Mouse (Mus musculus): ENCODE results near the gene Actg2. TPM values are rescaled to one million over a fixed set of nuclear protein-coding genes. Genes with fewer than 3 reads are reported as not detected.

The Actg2 gene
- polyA plus RNA-seq, 1 experiment from 2014 or later = 13.2 TPM

- no peak for ATAC-seq (ENCODE audit: low read depth)
Measured at GRCm38 (mm10) chr6:83532608-83533007, 3.5 kb downstream of the Actg2 start.

GRCm38 (mm10) chr6:83523194-83523593, 12.9 kb downstream of the Actg2 start:
- Histone ChIP-seq H3K9me3 (ENCODE audit: control insufficient read depth, low read length) (no peaks in the 10 kb centered on the region), H3K4me1 (ENCODE audit: control insufficient read depth, insufficient read depth, low read length) (no peaks in the 10 kb centered on the region), H3K9ac (ENCODE audit: low read depth, low read length) (no peak overlapping the region), H3K36me3 (ENCODE audit: control insufficient read depth, insufficient read depth, low read length) (no peaks in the 10 kb centered on the region), H3K4me3 (ENCODE audit: low read depth, low read length) (no peak overlapping the region), H3K4me2 (ENCODE audit: low read depth, low read length) (no peak overlapping the region), H3K27me3 (replicated peaks; ENCODE audit: control insufficient read depth, insufficient read depth, low read length) (no peaks in the 10 kb centered on the region), H3K27ac (replicated peaks; ENCODE audit: low read depth, low read length) (no peak overlapping the region)
- ATAC-seq (ENCODE audit: low read depth) (no peak), DNase-seq (ENCODE audit: low spot score) (no peak)
- 71% methylated on average over 6 of the region's 6 CpGs for WGBS

More at GRCm38 (mm10) chr6:83532608-83533007, 3.5 kb downstream of the Actg2 start:
- Histone ChIP-seq H3K9me3 (ENCODE audit: control insufficient read depth, low read length) (no peaks in the 10 kb centered on the region), H3K27me3 (replicated peaks; ENCODE audit: control insufficient read depth, insufficient read depth, low read length) (no peaks in the 10 kb centered on the region), H3K27ac (replicated peaks; ENCODE audit: low read depth, low read length) (no peak overlapping the region), H3K9ac (ENCODE audit: low read depth, low read length) (no peak overlapping the region), H3K4me1 (ENCODE audit: control insufficient read depth, insufficient read depth, low read length) (0 out of 2 replicates have a peak, but pooled peaks cover 3% of the 10 kb centered on the region), H3K4me3 (ENCODE audit: low read depth, low read length) (no peak overlapping the region), H3K4me2 (ENCODE audit: low read depth, low read length) (no peak overlapping the region), H3K36me3 (ENCODE audit: control insufficient read depth, insufficient read depth, low read length) (no peaks in the 10 kb centered on the region)
- no peak for DNase-seq (ENCODE audit: low spot score)
- whole genome bisulfite sequencing = 69% methylated on average over 2 of the region's 2 CpGs

GRCm38 (mm10) chr6:83521784-83522183, 14.3 kb downstream of the Actg2 start:
- H3K27ac ChIP-seq (replicated peaks; ENCODE audit: low read depth, low read length) = no peak overlapping the region
- H3K4me1 ChIP-seq (ENCODE audit: control insufficient read depth, insufficient read depth, low read length) = no peaks in the 10 kb centered on the region
- DNase-seq (ENCODE audit: low spot score) (no peak), ATAC-seq (ENCODE audit: low read depth) (no peak)
- no peaks in the 10 kb centered on the region for H3K27me3 ChIP-seq (replicated peaks; ENCODE audit: control insufficient read depth, insufficient read depth, low read length)
- H3K9me3 ChIP-seq (ENCODE audit: control insufficient read depth, low read length) = no peaks in the 10 kb centered on the region
- H3K36me3 ChIP-seq (ENCODE audit: control insufficient read depth, insufficient read depth, low read length) = no peaks in the 10 kb centered on the region
- no peak overlapping the region for H3K9ac ChIP-seq (ENCODE audit: low read depth, low read length)
- no peak overlapping the region for H3K4me3 ChIP-seq (ENCODE audit: low read depth, low read length)
- H3K4me2 ChIP-seq (ENCODE audit: low read depth, low read length) = no peak overlapping the region
- 71% methylated on average over 6 of the region's 6 CpGs for WGBS

GRCm38 (mm10) chr6:83518637-83519036, 17.4 kb downstream of the Actg2 start:
- H3K9ac ChIP-seq (ENCODE audit: low read depth, low read length) = no peak overlapping the region
- no peaks in the 10 kb centered on the region for H3K36me3 ChIP-seq (ENCODE audit: control insufficient read depth, insufficient read depth, low read length)
- no peak overlapping the region for H3K27ac ChIP-seq (replicated peaks; ENCODE audit: low read depth, low read length)
- WGBS = 78% methylated on average over 3 of the region's 3 CpGs
- DNase-seq (ENCODE audit: low spot score) = no peak
- H3K27me3 ChIP-seq (replicated peaks; ENCODE audit: control insufficient read depth, insufficient read depth, low read length) = no peaks in the 10 kb centered on the region
- no peak for ATAC-seq (ENCODE audit: low read depth)
- H3K4me2 ChIP-seq (ENCODE audit: low read depth, low read length) = no peak overlapping the region
- H3K9me3 ChIP-seq (ENCODE audit: control insufficient read depth, low read length) = no peaks in the 10 kb centered on the region
- H3K4me3 ChIP-seq (ENCODE audit: low read depth, low read length) = no peak overlapping the region
- H3K4me1 ChIP-seq (ENCODE audit: control insufficient read depth, insufficient read depth, low read length) = no peaks in the 10 kb centered on the region

- Histone ChIP-seq H3K4me3 (ENCODE audit: low read depth, low read length) (no peak overlapping the region), H3K9ac (ENCODE audit: low read depth, low read length) (no peak overlapping the region), H3K4me1 (ENCODE audit: control insufficient read depth, insufficient read depth, low read length) (no peaks in the 10 kb centered on the region), H3K27ac (replicated peaks; ENCODE audit: low read depth, low read length) (no peak overlapping the region), H3K9me3 (ENCODE audit: control insufficient read depth, low read length) (no peaks in the 10 kb centered on the region), H3K27me3 (replicated peaks; ENCODE audit: control insufficient read depth, insufficient read depth, low read length) (no peaks in the 10 kb centered on the region), H3K4me2 (ENCODE audit: low read depth, low read length) (no peak overlapping the region), H3K36me3 (ENCODE audit: control insufficient read depth, insufficient read depth, low read length) (no peaks in the 10 kb centered on the region)
- DNase-seq (ENCODE audit: low spot score) = no peak
- ATAC-seq (ENCODE audit: low read depth) = no peak
- WGBS = 73% methylated on average over 3 of the region's 3 CpGs
Measured at GRCm38 (mm10) chr6:83515172-83515571, 20.9 kb downstream of the Actg2 start.

GRCm38 (mm10) chr6:83512495-83512894, 23.6 kb downstream of the Actg2 start:
- DNase-seq (ENCODE audit: low spot score) (peak; percentile 49), ATAC-seq (ENCODE audit: low read depth) (no peak)
- Histone ChIP-seq H3K4me3 (ENCODE audit: low read depth, low read length) (no peak overlapping the region), H3K4me1 (ENCODE audit: control insufficient read depth, insufficient read depth, low read length) (peaks cover 1% of the 10 kb centered on the region; the same call in 1 of the 2 replicates), H3K27me3 (replicated peaks; ENCODE audit: control insufficient read depth, insufficient read depth, low read length) (no peaks in the 10 kb centered on the region), H3K9ac (ENCODE audit: low read depth, low read length) (no peak overlapping the region), H3K4me2 (ENCODE audit: low read depth, low read length) (no peak overlapping the region), H3K9me3 (ENCODE audit: control insufficient read depth, low read length) (no peaks in the 10 kb centered on the region), H3K27ac (replicated peaks; ENCODE audit: low read depth, low read length) (no peak overlapping the region), H3K36me3 (ENCODE audit: control insufficient read depth, insufficient read depth, low read length) (no peaks in the 10 kb centered on the region)
- 38% methylated on average over 1 of the region's 1 CpGs for WGBS

- Histone ChIP-seq H3K9me3 (ENCODE audit: control insufficient read depth, low read length) (no peaks in the 10 kb centered on the region), H3K27me3 (replicated peaks; ENCODE audit: control insufficient read depth, insufficient read depth, low read length) (no peaks in the 10 kb centered on the region), H3K4me2 (ENCODE audit: low read depth, low read length) (no peak overlapping the region), H3K36me3 (ENCODE audit: control insufficient read depth, insufficient read depth, low read length) (no peaks in the 10 kb centered on the region), H3K4me1 (ENCODE audit: control insufficient read depth, insufficient read depth, low read length) (peaks cover 9% of the 10 kb centered on the region; the same call in 1 of the 2 replicates), H3K9ac (ENCODE audit: low read depth, low read length) (no peak overlapping the region), H3K4me3 (ENCODE audit: low read depth, low read length) (no peak overlapping the region), H3K27ac (replicated peaks; ENCODE audit: low read depth, low read length) (no peak overlapping the region)
- no peak for ATAC-seq (ENCODE audit: low read depth)
- DNase-seq (ENCODE audit: low spot score) = no peak
- 76% methylated on average over 2 of the region's 2 CpGs for WGBS
Measured at GRCm38 (mm10) chr6:83510210-83510609, 25.9 kb downstream of the Actg2 start.

GRCm38 (mm10) chr6:83509442-83509841, 26.6 kb downstream of the Actg2 start:
- 40% methylated on average over 8 of the region's 8 CpGs for WGBS
- DNase-seq (ENCODE audit: low spot score) = no peak
- Histone ChIP-seq H3K36me3 (ENCODE audit: control insufficient read depth, insufficient read depth, low read length) (no peaks in the 10 kb centered on the region), H3K27ac (replicated peaks; ENCODE audit: low read depth, low read length) (no peak overlapping the region), H3K4me1 (ENCODE audit: control insufficient read depth, insufficient read depth, low read length) (peaks cover 9% of the 10 kb centered on the region; the same call in 1 of the 2 replicates), H3K9me3 (ENCODE audit: control insufficient read depth, low read length) (no peaks in the 10 kb centered on the region), H3K27me3 (replicated peaks; ENCODE audit: control insufficient read depth, insufficient read depth, low read length) (no peaks in the 10 kb centered on the region), H3K9ac (ENCODE audit: low read depth, low read length) (no peak overlapping the region), H3K4me2 (ENCODE audit: low read depth, low read length) (no peak overlapping the region), H3K4me3 (ENCODE audit: low read depth, low read length) (no peak overlapping the region)
- ATAC-seq (ENCODE audit: low read depth) = no peak

GRCm38 (mm10) chr6:83507168-83507546, 28.9 kb downstream of the Actg2 start:
- peak overlapping the region; percentile 72 for H3K9ac ChIP-seq (ENCODE audit: low read depth, low read length)
- H3K4me1 ChIP-seq (ENCODE audit: control insufficient read depth, insufficient read depth, low read length) = peaks cover 9% of the 10 kb centered on the region; the same call in 1 of the 2 replicates
- H3K27me3 ChIP-seq (replicated peaks; ENCODE audit: control insufficient read depth, insufficient read depth, low read length) = no peaks in the 10 kb centered on the region
- H3K4me2 ChIP-seq (ENCODE audit: low read depth, low read length) = peak overlapping the region; percentile 70
- peak overlapping the region; percentile 57 for H3K4me3 ChIP-seq (ENCODE audit: low read depth, low read length)
- no peaks in the 10 kb centered on the region for H3K36me3 ChIP-seq (ENCODE audit: control insufficient read depth, insufficient read depth, low read length)
- ATAC-seq (ENCODE audit: low read depth) (peak; percentile 7), DNase-seq (ENCODE audit: low spot score) (no peak)
- no peaks in the 10 kb centered on the region for H3K9me3 ChIP-seq (ENCODE audit: control insufficient read depth, low read length)
- peak overlapping the region; percentile 90 for H3K27ac ChIP-seq (replicated peaks; ENCODE audit: low read depth, low read length)
- WGBS = 28% methylated on average over 6 of the region's 6 CpGs
